Mouse (Mus musculus) kidney, postnatal 10 days (tissue): Measurements from ENCODE around the gene Olfr1030.
A peak's percentile ranks its signal among the peaks of the same experiment; 100 is the strongest.
"Not testable (repeated sequence)": the region's sequence is repeated elsewhere in the genome, so short reads cannot be mapped to it uniquely, and the experiment has no call there.

Experiments used
- DNase-seq: peaks from one replicate; pipeline ENCODE4 v3.0.0; 2021; ENCODE audit warnings: mixed read lengths

Gene Olfr1030

DNA sequence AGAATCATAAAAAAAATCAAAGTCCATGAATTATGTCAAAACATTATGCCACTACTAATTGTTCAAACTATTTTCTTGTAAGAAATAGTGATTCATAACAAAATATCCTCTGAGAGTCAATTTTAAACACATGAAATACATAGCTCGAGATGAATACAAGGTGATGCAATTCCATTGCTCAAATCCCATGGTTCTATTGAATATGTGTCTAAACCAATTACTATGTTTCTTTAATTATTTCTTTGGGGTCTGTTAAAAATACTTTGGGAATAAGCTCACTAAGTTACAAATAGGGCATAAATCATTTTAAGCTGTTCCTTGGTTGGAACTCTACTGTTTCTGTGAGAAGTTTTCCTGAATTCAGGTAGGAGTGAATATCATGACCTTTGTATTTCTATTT, at the start of gene Olfr1030:
Gene Olfr1030 (plus strand): TSS at position 301 of the 400 bp plus-strand sequence.
- DNase-seq: no peak

DNA sequence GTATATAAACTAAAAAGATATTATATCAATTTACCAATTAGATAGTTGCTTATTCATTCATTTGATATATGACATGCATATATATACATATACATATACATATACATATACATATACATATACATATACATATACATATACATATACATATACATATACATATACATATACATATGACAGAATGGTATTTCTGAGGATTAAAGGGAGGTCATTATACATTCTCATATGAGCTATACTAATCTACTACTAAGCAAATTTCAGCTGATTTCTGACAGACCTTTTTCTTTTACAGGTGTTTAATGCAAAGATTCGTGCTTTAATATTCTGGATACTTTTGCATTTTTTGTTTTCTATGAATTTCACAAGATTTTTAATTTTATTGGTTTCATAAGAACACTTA, 28.9 kb upstream of the Olfr1030 start, which contains the start of gene Olfr1028:
Gene Olfr1028 (plus strand): TSS at position 301 of the 400 bp plus-strand sequence.
- DNase-seq: no peak

DNA sequence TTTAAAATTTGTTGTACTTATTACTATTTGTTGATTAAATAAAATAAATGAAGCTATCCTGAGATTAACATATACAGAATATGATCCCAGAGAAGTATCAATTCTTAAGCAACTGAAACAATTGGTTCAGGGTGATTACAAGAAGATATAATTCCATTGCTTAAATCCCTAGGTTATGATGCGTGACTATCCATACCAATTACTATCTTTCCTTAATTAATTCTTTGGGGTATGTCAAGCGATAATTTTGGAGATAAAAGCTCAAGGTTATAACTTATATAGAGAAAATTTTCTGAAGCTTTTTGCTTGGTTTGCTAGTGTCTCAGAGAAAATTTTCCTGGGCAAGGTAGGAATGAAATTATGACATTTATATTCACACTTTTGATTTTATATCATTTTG, 5.5 kb upstream of the Olfr1030 start, which contains the start of gene Olfr1029:
Gene Olfr1029 (plus strand): TSS at position 301 of the 400 bp plus-strand sequence.
- DNase-seq: no peak

DNA sequence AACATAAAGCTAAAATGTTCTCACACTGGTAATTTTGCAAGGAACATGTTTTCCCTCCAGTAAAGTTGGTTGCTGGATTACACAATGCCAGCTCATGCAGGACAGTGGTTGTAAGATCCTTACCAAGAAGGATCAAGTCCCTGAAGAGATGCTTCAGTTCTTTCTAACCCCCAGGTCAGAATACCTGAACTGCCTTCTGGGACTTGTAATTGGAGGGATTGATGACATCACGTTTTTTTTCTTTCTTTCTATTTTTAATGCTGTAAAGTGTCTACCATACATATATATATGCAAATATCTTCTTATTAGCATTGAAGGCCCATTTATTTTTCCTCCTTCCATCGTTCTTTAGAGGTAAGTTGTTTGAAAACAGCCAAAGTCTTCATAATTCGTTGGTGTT, 10.9 kb downstream of the Olfr1030 start, which contains the start of gene Olfr1031:
Gene Olfr1031 (plus strand): TSS at position 301 of the 400 bp plus-strand sequence.
- DNase-seq: no peak

DNA sequence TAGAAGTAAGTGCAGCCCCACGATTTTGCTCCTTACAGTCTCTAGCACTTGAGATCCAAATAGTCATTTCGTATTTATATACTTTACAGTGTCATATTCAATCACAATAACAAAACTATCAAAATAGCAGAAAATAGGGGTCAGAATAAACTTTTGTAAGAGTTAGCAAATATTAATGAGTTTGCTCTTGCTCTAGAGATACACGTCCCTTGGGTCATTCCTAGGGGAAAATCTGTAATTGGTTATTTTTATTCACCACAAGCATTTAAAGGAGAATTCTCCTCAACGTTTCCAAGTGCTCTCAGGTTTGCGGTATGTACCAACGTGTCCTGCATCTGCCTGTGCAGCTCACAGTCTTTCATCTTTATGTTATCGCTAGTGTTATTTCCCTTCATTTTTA, 26.2 kb downstream of the Olfr1030 start, which contains the start of gene Olfr1032:
Gene Olfr1032 (plus strand): TSS at position 301 of the 400 bp plus-strand sequence.
- DNase-seq: no peak

DNA sequence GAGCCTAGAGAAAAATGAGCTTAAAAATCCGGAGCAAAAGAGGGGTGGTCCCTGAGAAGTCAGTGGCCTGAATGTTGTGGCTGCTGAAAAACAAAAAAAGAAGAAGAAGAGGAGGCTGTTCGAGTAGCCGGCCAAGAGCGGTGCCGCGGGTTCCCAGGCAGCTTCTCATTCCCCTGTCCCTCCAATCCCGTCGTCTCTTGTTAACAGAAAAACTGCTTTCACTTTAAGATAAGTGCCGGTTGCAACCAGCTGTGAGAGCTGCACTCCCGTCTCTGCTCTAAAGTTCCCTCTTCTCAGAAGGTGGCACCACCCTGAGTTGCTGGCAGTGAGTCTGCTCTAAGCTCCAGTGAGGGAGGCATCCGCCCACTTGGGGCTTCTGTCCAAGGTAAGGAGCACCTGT, 41.3 kb downstream of the Olfr1030 start, which contains the start of gene Olfr1033:
Gene Olfr1033 (plus strand): TSS at position 228 of the 400 bp plus-strand sequence.
- peak; percentile 23 for DNase-seq

DNA sequence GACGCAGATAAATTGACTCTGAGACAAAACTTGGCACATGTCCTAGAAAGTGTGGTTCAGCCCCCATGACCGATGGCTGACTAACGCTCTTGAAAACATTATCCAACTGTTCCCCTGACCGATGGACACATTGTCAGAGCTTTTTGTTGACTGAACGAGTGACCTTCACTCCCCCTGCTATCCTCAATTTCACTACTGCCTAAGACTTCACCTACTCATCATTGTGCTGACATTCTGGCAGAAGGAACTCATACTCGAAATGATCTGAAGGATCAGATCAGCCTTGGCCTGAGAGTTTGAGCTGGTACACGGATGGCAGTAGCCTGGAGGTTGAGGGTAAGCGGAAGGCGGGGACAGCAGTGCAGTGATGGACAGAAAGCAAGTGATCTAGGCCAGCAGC, 42.4 kb downstream of the Olfr1030 start:
- DNase-seq: not testable (repeated sequence)
